Mouse (Mus musculus) retina, adult 2 months (tissue): ENCODE measurements around the gene Ncapd2.
A peak's percentile ranks its signal among the peaks of the same experiment; 100 is the strongest.
"Not testable (repeated sequence)": the region's sequence is repeated elsewhere in the genome, so short reads cannot be mapped to it uniquely, and the experiment has no call there.

Experiments
- DNase-seq: peaks from one replicate; pipeline ENCODE4 v3.0.0-alpha.2; 2012; ENCODE audit warnings: low read depth, low spot score

Gene Ncapd2

DNA sequence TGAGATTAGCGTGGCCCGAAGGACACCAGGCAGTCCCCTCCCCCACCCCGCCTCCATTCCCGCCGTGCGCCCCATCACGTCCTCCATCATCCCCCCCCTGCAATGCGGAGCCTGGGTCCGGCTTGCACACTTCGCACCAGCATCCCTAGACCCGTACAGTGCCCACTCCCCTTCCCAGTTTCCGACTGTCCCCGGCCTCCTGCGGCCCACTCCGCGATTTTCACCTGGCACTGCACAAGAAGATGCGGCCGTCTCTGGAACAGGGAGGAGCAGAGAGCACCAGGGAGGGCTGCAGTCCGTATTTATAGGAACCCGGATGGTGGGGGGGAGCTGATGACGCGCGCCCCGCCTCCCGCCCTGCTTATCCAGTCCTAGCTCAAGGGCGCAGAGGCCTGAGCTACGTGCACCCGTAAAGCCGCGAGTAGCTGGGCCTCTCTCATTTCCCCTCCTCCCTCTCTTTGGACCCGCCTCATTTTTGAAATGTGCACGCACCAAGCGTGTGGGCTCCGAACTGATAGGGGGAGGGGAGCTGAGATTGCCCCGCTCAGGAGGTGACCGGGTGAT lies 26.1 kb downstream of the Ncapd2 start:
- peak; percentile 96 for DNase-seq

DNA sequence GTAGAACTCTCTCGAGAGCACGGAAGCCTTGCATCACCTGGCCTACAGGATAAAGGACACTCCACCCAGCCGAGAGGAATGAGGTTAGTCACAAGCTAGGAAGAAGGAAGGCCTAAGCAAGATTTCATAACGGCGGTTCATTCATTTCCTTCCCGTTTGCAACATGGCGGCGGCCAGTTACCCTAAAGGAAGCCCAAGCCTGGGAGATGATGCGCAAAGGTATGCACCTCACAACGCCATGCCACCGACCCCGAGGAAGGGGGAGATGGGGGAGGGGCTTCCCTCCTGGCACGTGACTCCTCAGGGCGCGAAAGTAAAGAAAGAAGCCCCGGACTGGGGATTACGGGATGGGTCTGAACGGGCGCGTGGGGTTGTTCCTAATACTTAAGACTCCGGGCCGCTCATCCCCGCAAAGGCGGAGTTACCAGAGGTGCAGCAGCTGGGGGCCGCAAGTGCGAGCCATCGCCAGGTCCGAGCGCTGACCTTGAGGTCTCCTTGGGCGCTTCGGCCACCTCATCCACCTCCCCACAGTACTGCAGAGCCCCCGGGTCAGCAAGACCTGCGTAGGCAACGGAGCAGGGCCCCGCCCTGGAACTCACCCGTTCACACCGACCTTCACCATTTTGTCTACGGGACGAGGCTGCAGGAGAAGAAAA lies 26.7 kb downstream of the Ncapd2 start:
- no peak for DNase-seq

DNA sequence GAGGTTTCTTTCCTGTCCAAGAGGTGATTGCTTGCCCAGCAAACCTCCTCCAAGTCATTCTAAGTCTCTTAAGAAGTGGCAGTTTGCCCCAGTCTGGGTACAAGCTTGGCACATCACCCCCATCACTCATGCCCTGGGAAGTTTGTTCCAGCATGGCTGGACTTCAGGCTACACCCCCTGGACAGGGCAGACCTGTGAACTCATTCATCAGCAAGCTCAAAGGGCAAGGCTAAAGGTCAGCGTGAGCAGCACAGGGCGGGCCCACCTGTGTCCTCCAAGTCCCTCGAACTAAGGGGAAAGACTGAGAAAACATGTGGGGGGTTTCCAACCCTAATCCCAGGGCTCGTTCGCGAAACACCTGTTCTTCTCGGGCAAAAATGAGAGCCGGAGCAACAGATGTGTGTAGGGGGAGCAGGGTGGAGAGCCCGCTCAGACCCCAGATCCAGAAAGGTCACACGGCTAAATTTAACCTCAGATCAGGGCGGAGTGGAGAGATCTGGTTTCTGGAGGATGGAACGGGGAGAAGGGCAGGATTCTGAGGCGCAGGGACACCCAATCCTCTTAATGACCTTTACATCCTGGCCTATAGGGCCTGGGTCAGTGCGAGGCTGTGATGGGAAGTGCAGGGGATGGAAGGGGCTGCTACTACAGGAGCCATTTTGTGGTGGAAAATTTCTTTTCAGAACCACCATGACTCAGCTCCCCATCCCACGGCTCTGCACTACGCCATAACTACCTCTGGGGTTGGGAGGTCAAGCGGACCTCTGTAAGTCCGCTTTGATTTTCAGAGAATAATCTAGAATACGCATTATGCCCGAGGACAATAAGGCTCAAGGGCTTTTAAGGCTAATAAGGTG lies 27.5 kb downstream of the Ncapd2 start:
- DNase-seq, result no peak

DNA sequence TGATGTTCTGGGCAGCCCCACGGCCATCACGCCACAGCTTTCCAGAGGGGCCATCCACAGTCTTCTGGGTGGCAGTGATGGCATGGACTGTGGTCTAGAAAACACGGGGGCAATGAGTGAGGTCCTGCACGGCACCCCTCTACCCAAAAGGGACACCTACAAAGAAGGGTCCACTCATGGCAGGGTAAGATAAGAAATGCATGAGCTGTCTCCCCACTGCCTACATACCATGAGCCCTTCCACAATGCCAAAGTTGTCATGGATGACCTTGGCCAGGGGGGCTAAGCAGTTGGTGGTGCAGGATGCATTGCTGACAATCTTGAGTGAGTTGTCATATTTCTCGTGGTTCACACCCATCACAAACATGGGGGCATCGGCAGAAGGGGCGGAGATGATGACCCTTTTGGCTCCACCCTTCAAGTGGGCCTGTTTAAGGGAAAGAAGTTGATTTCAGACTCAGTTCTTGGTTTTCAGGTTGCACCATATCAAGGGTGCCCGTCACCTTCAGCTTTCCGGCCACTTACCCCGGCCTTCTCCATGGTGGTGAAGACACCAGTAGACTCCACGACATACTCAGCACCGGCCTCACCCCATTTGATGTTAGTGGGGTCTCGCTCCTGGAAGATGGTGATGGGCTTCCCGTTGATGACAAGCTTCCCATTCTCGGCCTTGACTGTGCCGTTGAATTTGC lies 28.7 kb downstream of the Ncapd2 start:
- DNase-seq, result not testable (repeated sequence)

DNA sequence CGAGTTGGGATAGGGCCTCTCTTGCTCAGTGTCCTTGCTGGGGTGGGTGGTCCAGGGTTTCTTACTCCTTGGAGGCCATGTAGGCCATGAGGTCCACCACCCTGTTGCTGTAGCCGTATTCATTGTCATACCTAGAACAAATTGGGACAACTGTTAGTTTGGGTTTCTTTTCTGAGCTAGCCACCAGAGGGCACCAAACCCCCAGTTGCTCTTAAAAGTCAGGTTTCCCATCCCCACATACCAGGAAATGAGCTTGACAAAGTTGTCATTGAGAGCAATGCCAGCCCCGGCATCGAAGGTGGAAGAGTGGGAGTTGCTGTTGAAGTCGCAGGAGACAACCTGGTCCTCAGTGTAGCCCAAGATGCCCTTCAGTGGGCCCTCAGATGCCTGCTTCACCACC lies 29.5 kb downstream of the Ncapd2 start:
- not testable (repeated sequence) for DNase-seq

DNA sequence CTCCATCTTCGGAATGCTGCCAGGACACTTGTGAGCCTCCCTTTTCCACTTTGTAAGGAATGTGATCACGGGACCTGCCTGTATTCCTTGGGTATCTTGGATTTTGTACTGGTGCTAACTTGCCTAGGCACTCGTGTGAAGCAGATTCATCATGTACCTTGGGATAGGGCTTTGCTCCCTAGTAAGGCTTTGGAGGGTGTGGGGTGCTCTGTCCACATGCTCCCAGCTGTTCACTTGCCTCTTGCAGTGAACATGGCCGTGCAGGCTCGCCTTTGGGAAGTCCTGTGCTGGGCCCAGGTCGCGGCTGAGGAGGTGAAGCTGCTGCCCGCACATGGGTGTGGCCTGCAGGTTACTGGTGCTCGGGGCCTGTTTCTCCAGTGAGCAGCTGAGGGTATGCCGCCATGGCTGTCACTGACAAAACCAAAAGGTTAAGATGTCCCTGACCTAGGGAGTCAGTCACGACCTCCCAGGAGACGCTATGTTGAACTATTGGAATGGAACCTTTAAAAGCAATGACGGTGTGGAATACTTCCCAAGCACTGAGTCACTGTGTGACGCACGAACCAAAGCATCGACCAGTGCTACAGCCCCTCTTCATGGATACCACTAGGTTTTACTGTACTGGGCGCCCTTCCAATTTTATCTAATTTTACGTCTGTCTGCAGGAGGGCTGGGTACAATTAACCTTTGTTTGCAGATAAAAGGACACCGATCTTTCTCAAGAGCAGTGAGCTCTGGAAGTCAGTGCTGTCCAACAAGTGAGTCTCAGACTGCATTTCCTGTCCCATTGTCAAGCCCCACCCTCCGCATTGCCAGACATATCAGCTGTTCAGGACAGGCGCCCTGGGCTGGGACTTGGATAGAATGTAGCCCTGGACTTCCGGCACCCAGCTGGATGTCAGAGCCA lies 30.4 kb downstream of the Ncapd2 start:
- DNase-seq, result no peak

DNA sequence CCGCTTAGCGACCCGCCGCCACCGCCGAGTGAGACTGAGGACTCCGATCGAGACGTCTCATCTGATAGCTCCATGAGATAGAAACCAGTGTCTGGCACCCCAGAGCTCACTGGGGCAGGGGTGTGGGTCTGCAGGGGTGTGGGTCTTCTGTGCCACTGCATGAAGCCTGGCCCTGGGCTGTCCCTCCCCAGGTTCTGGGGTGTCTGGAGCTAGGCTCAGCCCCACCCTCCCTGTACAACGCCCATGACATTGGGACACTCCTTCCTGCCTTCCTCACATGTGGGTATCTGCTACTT lies 31.0 kb downstream of the Ncapd2 start:
- DNase-seq, result no peak

DNA sequence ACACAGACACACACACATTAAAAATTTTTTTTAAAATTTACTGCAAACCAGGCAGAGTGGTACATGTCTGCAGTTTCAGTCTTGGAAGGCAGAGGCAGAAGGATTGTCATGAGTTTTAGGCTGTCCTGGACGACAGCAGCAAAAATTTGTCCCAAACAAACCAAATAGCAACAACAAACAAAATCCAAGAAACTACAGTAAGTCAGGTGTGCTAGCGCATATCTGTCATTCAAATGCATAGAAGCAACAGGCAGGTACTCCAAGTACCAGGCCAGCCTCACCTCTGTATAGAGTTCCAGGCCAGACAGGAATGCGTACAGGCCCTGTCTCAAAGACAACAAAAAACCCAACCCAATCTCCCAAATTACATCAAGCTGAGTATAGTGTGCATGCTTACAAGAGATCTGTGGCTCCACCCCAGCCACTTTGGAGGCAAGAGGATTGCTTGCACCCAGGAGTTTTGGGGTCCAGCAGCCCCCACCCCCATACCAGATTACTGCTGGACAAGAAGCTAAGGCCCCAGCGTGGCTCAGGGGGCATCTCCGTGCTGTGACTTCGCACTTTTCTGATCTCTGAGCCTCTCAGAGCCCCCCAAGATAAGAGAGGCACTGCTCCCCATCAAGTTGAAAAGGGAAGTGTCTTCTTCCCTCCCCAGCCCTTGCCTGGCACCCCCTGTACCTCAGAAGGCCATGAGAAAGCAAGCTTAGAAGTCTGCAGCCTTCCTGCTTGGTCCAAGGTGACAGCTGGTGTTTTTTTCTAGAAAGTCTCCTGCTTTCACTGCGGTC lies 31.5 kb downstream of the Ncapd2 start:
- no peak for DNase-seq

DNA sequence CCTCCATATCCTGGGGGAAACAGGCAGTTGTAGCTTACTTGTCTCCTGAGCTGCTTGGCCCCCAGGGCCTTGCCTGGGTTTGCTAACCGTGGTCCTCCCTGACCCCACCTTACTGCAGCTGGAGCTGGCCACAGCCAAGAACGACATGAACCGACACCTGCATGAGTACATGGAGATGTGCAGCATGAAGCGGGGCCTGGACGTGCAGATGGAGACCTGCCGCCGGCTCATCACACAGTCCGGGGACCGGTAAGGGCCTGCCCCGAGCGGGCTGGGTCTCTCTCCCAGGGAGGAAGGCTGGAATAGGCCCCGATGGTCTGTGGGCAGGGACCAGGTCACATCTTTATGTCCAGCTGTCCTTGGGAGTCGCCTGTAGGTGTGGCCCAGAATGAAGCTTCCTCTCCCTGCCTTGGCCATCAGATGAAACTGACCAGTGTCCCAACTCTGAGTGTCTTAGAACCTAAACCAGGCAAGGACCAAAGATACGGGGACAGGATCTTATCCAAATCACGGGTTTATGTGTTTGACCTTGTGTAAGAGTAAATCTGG lies 32.5 kb downstream of the Ncapd2 start:
- no peak for DNase-seq

DNA sequence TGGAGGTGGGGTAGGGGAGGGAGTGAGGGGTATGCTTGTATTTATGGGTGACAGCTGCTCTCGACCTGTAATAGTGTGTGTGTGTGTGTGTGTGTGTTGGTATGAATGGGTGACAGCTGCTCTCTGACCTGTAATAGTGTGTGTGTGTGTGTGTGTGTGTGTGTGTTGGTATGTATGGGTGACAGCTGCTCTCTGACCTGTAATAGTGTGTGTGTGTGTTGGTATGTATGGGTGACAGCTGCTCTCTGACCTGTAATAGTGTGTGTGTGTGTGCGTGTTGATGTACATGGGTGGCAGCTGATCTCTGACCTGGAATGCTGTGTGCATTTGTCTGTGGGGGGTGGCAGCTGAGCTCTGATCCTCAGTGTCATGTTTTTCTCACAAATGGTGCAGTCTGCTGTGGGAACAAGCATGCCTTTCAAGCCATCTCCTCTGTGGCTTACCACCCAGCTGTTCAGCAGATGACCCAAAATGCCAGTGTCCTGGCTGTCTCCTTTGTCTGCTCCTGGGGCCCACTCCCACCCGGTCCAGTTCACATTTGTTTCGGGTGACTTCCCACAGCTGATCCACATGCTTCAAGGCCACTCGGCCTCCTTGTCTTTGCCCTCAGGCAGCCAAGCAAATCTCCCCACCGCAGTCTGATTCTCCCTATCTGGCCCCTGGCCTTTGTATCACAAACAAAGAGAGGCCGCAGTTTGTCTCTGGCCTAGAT lies 34.4 kb downstream of the Ncapd2 start:
- DNase-seq, result no peak

DNA sequence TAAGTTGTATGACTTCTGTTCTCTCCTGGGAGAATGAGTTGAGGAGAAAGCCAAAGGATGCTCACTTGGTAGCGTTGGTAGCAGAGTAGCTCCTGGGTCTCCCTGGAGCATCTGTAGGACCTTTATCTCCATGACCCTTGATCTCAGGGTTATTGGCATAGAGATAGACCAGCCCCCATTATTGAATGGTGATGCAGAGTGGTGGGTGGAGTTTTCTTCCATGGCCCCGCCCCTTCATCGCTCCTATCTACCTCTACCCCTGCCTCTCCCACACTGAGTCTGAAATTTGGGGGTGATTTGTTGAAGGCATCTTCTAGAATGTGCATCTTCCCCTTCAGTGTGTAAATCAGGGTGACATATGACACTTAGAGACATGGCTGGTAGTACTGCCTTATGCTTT lies 35.0 kb downstream of the Ncapd2 start:
- no peak for DNase-seq

DNA sequence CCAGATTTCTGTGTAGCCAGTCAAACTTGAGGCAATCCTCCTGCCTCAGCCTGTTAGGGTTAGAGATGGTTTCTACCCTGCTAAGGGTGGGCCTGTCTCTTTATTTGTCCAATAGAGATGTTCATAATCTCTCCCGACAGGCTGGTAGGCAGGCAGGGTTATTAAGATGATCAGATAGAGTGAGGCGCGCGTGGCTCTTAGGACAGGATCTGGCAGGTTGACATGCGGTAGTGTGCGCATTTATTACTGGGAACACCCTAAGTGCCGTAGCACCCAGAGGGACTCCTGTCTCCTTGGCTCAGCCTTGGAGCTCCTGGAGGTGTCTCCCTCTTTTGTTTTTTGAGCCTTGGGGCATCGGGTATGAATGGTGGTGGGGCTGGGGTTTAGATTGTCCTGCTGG lies 36.2 kb downstream of the Ncapd2 start:
- DNase-seq, result no peak

DNA sequence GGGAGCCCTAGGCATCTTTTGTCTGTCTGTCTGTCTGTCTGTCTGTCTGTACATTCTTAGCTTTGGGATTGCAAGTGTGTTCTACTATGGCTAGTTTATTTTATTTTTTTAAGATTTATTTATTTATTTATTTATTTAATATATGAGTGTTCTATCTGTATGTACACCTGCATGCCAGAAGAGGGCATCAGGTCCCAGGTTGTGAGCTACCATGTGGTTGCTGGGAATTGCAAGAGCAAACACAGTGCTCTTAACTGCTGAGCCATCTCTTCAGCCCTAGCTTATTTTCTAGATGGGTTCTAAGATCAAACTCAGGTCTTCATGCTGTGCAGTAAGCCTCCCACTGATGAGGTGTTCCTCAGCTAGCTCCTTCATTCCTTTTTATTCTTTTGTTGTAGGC lies 37.0 kb downstream of the Ncapd2 start:
- DNase-seq, result no peak

DNA sequence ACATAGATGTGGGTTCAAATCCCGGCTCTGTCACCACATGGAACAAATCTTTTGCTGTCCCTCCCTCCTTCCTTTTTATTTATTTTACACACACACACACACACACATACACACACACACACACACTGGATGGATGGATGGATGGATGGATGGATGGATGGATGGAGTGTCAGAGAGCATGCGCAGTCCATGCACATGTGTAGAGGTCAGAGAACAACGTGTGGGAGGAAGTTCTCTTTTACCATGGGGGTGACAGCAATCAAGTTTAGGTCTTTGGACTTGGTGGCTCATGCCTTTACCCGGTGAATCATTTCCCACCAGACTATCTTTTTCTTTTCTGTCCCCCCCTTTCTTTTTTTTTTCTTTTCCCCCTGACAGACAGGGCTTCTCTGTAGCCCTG lies 37.8 kb downstream of the Ncapd2 start:
- DNase-seq, result no peak

DNA sequence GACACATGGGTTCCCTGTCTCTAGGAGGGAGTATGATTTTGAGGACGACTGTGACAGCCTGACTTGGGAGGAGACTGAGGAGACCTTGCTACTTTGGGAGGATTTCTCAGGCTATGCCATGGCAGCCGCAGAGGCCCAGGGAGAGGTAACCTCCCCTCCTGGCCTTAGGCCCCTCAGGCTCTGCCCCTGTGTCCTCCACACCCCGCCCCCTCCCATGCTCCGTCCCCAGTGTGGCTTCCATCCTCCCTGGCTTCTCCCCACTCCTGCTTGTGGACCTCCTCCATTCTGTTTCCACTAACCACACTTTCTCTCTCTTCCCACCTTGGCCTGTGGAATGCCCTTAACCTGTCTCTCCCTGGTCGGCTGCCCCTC lies 38.5 kb downstream of the Ncapd2 start:
- DNase-seq, result no peak

DNA sequence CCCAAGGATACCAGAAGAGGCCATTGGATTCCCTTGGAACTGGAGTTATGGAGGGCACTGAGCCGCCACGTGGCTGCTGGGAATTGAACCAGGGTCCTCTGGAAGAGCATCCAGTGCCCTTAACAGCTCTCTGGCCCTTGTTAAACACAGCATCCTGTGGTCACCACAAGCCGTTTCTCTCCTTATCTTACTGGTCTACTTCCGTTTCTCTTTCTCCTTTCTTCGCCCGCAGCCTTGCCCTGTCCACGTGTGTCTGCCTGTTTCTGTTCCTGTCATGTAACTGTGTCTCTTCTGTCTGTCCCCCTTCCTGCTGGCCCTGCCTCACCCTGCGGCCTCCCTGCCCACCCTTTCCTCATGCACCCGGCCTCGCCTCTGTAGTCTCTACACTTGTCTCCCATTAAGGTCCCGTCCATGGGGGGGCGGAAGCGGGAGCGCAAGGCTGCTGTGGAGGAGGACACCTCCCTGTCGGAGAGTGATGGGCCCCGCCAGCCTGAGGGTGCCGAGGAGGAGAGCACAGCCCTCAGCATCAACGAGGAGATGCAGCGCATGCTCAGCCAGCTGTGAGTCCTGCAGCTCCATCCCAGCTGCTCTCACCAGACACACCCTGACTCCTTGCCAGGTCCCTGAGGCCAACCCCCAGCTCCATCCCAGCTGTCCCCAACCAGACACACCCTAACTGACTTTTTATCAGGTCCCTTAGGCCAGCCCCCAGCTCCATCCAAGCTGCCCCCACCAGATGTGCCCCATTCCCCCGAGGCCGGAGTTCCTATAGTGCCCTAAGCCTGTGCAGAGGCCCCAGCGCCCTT lies 39.1 kb downstream of the Ncapd2 start:
- no peak for DNase-seq

DNA sequence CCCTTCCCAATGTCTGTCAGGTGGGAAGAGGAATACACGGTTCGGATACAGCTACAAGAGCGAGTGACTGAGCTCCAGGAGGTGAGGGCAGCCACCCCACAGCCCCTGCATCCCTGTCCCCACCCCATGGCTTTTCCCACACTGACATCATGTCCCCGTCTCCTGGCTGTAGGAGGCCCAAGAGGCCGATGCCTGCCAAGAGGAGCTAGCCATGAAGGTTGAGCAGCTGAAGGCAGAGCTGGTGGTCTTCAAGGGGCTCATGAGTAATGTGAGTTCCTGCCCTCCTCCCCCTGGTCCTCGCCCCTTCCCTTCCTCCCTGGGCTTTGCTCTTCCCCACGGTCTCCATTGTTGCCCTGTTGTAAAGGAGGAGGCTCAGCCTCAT lies 41.9 kb downstream of the Ncapd2 start:
- no peak for DNase-seq

DNA sequence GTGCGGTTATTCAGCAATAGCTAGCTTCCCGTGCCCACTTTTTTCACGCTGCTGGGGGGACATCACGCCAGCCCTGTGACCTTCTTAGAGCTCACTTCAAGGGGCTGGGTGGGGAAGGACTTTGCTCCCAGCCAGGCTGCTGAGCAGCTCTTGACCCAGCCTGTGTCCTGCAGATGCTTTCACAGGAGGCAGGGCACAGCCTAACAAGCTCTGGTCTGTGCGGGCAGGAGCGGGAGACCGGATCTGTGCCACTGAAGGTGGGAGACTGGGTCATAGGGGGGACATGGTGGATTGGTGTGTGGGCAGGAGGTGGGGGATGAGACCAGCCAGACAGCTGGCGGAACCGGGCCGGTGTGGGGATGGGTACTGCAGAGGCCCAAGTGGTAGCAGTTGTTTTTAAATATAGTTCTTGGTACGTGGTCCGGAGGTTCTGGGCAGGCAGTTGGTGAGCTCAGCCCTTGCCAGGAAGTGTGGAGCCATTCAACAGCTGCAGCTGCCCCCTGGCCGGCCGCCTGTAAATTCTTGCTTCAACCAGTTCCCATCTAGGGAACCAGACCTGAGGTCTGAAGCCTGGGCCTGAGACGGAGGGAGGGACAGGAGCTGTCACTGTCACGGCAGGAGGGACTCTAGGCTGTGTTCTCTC lies 42.5 kb downstream of the Ncapd2 start:
- DNase-seq, result no peak
